Mouse (Mus musculus): Measurements from ENCODE around the gene Gdpd3.

The Gdpd3 gene

DNA sequence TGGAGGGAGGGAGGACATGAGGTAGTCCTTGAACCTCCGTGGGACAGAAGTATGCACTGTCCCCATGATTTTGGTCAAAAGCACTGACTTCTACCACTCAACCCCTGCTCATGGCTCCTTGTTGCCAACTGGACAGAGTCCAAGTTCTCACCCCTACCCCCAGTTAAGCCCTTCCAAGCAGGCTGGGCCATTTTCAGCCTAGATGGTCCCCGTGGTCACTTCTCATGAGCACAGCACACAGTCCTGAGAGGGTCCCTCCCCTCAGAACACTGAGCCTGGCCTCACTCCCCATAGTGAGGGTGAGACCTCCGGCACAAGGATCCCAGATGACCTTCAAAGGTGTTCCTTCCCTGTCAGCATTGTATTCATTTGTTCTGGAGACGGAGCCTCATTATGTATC, 23.0 kb downstream of the Gdpd3 start:
- no peak for DNase-seq (ENCODE audit: low read depth)

DNA sequence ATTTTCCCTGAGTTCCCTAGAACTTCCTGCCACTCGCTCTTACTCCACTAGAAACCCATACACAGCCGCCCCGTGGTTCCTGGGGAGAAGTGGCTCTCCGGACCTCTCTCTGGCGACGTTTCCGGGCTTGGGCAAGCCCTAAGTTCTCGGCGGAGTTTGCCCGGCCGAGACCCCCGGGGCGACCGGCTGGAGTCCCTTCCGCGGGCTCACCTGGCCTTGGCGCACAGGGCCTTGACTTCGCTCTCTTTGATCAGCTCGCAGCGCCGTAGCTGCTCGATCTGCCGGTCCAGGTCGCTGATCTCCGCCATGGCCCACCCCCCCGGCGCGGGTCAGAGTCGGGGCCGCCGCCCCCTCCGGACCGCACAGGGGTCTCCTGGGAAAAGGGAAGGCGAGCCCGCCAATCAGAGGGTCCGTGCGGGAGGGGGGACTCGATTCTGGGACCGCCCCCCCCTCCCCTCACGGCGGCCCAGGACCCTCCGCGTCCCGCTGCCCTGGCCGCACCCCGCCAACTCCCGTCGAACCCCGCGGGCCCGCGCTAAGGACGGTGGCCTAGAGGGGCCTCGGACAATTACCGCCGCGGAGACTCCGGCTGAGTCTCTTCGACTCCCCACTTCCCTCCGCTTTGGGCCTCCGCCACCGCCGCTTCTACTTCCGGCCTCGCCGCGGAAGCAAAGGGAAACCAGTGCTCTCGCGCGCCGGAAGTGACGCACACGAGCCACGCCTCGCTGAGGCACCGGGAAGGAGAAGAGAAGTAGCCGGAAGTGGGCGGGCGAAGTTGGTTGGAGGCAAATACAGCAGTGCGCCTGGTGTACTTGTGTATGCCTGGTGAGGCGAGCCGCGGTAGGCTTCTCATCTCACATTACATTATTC, 26.0 kb downstream of the Gdpd3 start, which contains the start of gene Ppp4c:
Gene Ppp4c (minus strand): TSS at position 646 of the 870 bp plus-strand sequence.
- DNase-seq (ENCODE audit: low read depth), result peak; percentile 97

DNA sequence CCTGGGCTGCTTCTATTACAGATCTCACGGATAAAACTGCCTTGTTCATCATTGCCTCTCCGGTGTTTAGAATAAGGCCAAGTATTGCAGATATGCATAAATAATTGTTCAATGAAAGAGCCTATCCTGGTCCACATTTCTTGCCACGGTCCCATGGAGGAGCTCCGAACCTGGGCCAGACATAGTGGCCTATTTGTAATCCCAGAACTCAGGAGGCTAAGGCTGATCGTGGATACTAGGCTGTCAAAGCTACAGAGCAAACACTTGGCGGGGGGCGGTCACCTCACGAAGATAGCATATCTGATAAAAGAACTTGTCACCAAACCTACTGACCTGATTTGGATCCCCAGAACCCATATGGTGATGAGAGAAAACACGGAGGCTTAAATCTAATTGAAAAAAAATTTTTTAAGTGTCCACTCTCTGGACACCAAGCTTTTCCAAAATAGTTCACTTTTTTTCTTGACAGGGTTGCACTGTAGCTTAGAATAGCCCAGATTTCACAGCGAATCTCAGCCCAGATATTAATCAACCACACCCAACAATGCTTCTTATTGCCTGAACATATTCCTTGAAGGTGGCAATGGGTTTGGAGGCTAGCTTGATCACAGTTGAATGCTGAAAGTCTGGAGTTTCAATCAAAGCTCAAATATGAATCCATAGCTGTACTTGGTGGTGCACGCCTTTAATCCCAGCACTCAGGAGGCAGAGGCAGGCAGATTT, 26.7 kb downstream of the Gdpd3 start:
- DNase-seq (ENCODE audit: low read depth), result no peak

DNA sequence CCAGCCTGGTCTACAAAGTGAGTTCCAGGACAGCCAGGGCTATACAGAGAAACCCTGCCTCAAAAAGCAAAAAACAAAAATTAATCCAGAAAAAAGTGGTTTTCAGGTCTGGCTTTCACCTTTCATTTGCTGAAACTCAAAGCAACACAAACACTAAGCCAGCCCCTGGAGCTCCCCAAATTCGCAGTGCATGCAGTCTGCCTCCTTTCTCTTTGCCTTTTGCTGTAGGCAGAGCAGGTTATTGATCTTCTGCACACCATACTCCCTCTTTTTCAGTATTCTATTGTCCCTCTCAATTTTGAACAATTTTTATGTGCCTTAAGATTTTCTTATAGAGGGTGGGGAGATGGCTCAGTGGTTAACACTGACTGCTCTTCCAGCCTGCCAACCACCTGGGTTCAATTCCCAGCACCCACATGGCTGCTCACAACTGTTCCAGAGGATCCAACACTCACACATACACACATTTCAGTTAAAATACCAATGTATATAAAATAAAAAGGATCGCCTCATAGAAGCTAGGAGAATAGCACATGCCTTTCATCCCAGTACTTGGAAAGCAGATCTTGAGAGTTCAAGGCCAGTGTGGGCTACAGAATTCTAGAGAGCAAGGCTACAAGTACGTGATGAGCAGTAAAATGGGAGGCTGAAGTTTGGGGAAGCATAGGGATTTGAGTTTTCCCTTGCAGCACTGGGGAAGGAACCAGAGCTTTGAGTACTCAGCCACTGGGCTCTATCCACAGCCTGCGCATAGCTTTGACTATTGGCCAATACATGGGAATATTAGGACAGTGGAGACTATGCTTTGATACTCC, 27.5 kb downstream of the Gdpd3 start:
- no peak for DNase-seq (ENCODE audit: low read depth)

DNA sequence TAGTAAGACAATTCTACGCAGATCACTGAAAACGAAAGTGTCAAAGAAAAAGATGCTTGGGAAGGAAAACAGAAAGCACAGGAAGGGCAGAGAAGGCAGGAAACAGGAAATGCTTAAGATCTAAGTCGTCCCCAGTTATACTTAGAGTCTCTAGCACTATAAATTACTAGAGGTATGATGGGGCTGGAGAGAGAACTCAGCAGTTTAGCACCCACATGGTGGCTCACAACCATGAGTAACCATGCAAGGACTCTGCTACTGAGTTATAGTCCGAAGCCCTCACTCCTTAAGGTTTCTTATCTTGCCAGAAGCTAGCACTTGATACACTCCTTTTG, 28.1 kb downstream of the Gdpd3 start:
- peak; percentile 73 for DNase-seq (ENCODE audit: low read depth)

DNA sequence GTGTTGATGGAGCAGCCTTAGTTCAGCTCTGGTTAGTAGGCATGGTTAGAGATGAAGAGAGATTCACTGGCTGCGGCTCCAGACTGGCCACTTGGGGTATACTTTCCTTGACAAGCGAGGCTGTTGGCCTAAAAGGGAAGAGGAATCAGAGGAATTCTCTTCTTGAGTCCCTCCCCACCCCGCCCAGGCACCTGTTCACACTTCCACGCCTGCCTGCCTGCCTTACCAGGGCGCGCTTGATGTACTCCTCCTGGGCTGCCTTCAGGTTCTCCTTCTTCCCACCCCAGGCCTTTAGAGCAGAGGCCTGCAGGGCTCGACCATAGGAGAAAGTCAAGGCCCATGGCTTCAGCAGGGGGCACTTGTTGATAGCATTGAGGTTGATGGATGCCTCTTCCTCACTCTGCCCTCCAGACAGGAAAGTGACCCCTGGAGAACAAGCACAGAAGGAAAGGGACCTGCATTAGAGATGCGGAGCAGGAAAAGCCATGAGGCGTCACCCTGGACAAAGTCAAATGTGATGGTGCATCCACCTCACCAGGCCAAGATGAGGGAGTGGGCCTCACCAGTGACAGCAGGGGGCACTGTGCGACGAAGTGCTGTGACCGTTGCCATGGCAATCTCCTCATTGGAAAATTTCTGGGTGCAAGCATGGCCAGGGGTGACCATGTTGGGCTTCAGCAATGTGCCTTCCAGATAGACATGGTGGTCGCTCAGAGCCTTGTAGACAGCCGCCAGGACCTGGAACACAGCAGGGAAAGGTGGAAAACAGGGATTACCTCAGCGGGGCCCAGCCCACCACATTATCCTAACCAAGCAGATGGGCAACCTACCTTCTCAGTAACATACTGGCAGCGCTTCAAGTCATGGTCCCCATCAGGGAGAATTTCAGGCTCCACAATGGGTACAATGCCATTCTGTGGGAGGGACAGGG, 29.5 kb downstream of the Gdpd3 start:
- DNase-seq (ENCODE audit: low read depth), result no peak

DNA sequence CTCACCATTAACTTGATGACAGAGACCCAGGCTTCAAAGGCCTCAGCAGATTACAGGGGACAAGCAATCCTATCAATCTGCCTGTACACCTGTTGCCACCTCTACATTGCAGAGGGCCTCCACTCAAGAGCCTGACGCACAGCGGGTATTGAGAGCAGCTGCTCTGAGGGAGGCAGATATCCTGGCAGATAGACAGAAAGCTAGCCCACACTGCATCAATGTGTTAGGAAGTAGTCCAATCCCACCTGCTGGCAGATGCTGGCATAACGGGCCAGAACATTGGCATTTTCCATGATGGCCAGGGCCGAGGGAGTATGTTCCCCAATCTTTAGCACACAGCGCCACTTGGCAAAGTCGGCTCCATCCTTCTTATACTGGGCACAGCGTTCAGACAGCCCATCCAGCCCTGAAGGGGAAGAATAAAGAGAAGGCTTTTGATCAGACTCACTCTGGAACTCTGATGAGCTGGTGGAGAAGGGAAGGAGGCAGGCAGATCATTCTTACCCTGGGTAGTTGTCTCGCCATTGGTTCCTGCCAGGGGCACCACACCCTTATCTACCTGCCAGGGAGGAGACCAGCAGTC, 30.3 kb downstream of the Gdpd3 start:
- peak; percentile 60 for DNase-seq (ENCODE audit: low read depth)

DNA sequence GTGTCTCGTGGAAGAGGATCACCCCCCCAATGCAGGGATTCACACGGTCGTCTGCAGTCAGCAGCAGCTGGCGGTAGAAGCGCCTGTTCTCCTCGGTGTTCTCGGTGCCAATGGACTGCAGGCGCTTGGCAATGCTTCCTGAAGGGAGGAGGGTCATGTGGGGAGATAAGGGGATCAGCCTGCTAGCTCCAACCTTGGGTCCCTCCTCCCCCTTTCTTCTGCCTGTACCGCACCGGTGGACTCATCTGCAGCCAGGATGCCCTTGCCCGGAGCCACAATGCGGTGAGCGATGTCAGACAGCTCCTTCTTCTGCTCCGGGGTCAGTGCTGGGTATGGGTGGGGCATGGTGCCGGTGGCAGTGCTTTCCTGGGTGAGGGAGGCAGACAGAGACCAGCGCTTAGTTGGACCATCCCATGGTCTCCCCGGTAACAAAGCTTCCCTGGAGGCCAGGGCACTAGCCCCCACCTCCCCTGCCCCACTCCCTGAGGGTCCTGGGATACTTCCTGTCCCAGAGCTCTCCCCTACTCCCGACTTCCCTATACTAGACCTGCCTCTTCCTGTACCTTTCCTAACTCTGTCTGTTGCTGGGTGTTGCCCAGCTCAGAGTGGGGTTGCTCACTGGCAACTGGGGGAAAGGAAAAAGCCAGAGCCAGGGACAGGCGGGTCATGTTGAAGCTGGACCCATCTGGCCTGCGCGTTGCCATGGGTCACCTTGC, 31.4 kb downstream of the Gdpd3 start, which contains the start of gene Fam57b:
Gene Fam57b (plus strand): TSS at position 258 of the 716 bp plus-strand sequence.
- DNase-seq (ENCODE audit: low read depth), result no peak

DNA sequence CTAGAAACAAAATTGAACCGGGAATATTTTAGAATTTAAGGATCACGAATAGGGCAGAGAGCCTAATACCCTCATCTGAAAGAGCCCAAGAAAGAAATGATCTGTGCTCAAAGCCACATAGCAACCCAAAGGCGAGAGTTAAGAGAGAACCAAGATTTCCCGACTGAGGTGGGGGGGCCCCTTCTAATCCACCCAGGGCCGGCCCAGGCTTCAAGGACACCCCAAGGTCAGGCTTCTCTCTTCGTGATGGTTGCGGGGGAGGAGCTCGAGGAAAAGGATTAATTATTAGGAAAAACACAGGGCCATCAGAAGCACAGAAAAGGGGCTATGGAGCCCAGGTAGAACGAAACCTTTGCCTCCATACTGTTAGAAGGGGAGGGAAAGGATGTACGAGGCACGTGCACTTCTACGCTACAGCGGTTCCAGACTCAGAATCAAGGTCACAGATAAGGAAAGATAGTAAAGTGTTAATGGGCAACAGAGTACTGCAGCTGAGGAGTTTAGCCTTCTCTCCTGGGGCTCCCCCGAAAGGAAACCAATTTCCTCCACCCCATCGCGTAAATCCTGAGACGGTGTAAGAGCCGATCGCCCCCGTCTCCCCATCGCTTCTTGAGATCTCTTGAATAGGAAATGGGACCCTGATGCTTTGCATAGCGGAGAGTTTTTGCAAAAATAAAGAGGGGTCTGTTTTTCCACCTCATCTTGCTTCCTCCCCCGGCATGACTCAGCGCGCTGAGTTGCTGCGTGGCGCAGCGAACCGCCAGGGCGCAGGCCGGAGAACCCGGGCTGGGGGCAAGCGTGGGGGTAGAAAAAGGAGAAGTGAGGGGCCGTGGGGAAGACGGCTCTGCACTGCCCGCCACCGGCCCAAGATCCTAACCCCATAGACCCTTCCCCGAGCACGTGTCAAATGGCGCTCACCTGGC, 32.3 kb downstream of the Gdpd3 start:
- peak; percentile 60 for DNase-seq (ENCODE audit: low read depth)

DNA sequence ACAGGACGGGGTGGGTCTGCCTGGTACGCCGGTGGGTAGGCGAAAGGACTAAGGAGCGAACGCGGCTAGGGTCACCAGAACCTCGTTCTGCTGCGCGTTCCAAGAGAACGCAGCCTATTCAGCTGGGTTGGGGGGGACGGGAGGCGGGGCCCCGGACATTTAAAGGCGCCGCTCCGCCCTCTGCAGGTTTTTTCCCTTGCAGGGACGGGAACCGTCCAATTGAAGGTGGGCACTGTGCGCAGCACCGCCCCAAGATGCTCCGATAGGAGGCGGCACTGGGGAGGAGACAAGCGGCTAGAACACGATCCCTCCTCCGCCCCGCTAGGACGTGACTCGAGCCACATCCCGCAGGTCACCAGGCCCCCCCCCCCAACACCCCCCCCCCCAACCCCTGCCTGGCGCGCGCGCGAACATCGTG, 32.9 kb downstream of the Gdpd3 start:
- peak; percentile 97 for DNase-seq (ENCODE audit: low read depth)

DNA sequence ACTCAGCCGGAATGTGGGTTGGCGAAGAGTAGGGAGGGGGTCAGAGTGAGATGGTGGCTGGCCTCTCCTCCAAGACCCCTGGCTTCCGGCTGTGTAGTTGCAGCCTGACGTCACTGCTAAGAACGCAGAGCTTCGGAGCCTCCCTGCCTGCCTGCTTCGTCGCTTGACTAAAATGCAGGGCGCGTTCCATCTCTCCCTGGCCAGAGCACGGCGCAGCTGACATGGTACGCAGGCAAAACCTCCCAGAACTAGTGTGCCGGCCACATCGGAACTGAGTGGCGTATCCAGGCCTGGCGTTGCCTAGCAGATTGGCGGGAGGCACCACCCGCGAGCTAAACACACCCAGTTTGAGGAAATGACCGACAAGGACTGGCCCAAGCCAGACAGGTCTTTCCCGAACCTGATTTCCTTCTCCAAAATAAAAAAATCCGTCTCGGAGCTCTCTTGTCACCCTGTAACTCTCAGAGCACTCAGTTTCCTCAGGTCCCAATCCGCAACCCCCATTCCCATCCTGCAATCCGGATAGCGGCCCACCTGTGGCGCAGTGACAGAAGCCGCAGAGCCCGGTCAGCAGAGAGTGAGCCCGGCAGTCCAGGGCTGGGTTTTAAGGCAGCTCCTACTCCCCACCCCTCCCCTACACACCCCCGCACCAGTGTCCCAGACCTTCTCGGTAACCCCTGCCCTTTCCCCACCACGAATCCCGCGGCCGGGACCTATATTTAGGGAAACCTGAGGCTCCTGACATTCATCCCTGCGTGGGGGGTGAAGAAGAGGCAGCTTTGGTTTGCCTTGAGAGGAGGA, 33.5 kb downstream of the Gdpd3 start:
- DNase-seq (ENCODE audit: low read depth), result peak; percentile 90

DNA sequence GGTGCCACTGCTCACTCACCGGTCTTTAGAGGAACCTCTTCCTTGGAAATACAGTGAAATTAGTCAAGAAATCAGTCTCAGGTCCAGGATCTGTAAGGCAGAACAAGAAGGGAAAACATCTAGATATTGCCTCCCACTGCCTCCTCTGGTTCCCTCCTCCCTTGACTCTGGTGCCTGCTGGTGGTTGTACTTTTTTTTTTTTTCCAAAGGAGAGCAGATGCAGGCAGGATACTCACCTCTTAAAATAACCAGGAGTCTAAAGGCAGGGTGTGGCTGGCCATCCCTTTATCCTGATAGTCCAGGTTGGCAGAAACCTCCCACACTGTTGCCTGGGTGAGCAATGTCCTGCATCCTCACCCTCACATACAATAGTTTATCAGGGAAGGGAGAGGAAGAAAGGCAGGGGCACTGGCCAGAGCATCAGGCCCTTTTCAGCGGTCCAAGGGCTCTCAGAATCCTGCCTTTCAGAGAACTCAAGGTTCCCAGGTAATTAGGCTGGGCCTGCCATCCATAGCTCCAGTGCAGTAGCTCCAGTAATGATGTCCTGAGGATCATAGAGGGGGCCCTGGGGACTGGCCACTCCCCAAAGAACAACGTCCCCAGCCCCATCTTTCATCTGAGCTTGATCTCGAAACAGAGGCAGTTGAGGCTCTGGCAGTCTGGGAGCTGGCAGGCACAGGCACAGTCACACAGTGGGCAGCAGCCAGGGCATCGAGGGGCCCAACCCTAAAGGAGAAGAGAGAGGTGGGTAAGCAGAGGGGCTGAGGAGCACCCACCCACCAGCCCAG, 34.3 kb downstream of the Gdpd3 start:
- no peak for DNase-seq (ENCODE audit: low read depth)

DNA sequence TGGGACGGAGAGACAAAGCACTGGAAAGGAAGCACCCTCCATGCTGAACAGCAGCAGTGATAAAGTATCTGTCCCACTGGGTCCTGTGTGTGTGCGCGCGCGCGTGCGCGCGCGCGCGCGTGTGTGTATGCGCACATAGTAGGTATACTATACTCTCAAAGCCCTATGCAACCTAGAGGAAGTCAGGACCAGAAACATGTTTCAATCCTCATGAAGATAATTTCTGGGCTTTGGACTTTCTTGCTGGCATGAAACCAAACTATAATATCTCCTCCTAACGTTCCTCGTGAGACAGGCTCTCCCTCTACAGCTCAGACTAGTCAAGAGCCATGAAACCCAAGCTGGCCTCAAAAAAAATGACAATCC, 34.9 kb downstream of the Gdpd3 start:
- no peak for DNase-seq (ENCODE audit: low read depth)

DNA sequence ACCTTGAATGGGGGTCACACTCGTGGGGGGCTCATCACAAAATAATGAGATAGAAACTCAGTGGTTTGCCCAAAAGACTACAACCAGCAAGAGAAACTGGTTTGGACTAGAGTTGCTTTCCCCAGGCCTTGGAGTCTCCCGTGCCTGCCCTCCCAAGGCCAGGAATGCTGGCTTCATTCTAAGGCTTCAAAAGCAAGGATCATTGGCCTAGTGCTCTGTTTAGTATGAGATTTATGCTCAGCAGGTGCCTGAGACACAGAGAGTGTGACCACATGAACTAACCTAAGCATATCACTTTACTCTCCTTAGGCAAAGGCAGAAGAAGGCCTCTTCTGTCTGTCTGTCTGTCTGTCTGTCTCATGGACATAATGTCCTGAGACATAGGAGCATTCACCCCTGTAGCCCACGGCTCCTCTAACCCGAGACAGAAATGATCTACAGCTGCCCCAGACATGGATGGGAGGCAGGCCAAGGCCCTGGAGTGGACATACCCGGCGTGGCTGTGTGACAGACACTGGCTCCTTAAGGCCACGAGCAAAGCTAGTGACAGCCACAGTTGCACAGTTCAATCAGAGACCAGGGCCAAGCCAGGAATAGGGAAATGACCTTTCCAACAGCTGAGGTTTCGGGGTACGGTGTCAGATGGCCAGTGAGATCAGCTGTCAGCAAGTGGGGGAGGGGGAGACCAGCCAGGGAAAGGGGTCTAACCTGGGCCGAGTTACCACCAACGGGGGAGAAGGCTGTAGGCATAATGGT, 36.2 kb downstream of the Gdpd3 start:
- DNase-seq (ENCODE audit: low read depth), result no peak

DNA sequence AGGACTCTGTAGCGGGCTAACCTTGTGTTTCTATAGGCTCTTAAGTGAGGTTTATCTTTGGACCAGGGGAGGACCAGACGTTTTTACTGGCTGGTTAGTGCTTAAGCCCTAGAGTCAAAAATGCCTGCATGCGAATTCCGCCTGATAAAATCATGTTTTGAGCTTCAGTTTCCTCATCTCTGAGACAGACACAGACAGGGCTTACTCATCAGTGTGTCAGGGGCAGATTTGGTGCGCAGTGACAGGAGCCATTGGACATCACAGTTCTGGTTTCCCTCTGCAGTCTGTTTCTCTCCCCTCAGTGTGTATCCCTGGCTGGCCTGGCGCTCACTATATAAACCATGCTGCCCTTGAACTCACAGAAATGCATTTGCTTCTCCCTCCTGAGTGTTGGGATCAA, 37.0 kb downstream of the Gdpd3 start:
- no peak for DNase-seq (ENCODE audit: low read depth)

DNA sequence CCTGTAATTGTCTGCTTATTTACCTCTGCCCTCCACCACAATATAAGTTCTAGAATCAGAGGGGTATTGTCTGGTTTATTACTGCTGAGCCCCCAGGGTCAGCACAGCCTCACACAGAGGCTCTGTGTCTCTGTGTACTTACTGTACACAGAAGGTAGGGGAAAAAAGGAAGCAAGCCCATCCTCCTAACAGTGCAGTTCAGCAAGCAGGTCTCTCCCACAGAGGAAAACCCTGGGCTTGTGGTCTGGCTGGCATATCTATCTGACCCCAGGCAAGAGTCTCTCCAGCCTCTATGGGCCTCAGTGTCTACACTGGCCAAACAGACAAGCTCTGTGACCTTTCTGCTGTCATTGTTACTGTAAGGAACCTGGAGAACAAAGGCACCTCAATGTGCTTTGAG, 37.6 kb downstream of the Gdpd3 start:
- no peak for DNase-seq (ENCODE audit: low read depth)

DNA sequence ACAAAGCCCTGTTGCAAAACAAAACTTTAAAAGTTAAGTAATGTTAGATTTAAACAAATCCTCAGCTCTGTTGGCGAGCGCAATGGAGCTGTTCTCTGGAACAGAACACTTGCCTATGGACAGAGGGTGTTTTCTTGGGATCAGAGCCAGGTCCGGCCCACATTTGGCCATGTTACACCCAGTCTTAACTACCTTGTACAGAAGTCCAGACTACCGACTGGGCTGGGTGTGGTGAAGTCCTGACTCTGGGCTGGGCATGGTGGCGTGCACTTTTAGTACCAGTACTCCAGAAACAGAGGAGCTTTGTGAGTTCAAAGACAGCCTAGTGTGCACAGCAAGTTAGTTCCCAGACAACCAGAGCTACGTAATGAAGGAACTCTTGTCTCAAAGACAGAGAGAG, 40.8 kb downstream of the Gdpd3 start:
- no peak for DNase-seq (ENCODE audit: low read depth)

Data from naive thymus-derived CD4-positive, alpha-beta T cell, adult 2 months (primary cell).